Mouse (Mus musculus) hindbrain, embryonic 16.5 days (tissue): Measurements from ENCODE around the gene Gm4981. TPM values are rescaled to one million over a fixed set of nuclear protein-coding genes. Genes with fewer than 3 reads are reported as not detected.

ENCODE experiments used
- ATAC-seq: fragments of 200-750 bp; cut with Nextera tagmentation; 2 replicates; pipeline ENCODE4 v1.8.0; 2017; ENCODE audit warnings: moderate TSS enrichment, moderate library complexity
- H3K27ac ChIP-seq: fragments of 300-500 bp; sonication (generic); 2 replicates; pipeline ENCODE4 v1.5.1; 2014; ENCODE audit warnings: low read depth, mild to moderate bottlenecking, control low read depth, low read length, moderate library complexity
- H3K27me3 ChIP-seq: fragments of 300-500 bp; sonication (generic); replicated peaks from 2 replicates; pipeline ENCODE4 v1.6.1; 2014; ENCODE audit warnings: low read length; ENCODE audit not compliant: control insufficient read depth, insufficient read depth
- H3K36me3 ChIP-seq: fragments of 300-500 bp; sonication (generic); 2 replicates; pipeline ENCODE4 v1.6.1; 2014; ENCODE audit warnings: mild to moderate bottlenecking, low read length, moderate library complexity, mixed read lengths; ENCODE audit not compliant: control insufficient read depth, insufficient read depth
- H3K4me1 ChIP-seq: fragments of 300-500 bp; sonication (generic); 2 replicates; pipeline ENCODE4 v1.6.1; 2014; ENCODE audit warnings: low read depth, low read length; ENCODE audit not compliant: control insufficient read depth, insufficient read depth
- H3K4me2 ChIP-seq: fragments of 300-500 bp; sonication (generic); 2 replicates; pipeline ENCODE4 v1.6.1; 2014; ENCODE audit warnings: mild to moderate bottlenecking, low read length, control low read depth, moderate library complexity
- H3K4me3 ChIP-seq: fragments of 300-500 bp; sonication (generic); 2 replicates; pipeline ENCODE4 v1.5.1; 2014; ENCODE audit warnings: mild to moderate bottlenecking, low read length, control low read depth, moderate library complexity
- H3K9ac ChIP-seq: fragments of 300-500 bp; sonication (generic); 2 replicates; pipeline ENCODE4 v1.6.1; 2014; ENCODE audit warnings: low read depth, mild to moderate bottlenecking, control low read depth, low read length, moderate library complexity
- H3K9me3 ChIP-seq: fragments of 300-500 bp; sonication (generic); 2 replicates; pipeline ENCODE4 v1.6.1; 2014; ENCODE audit warnings: mild to moderate bottlenecking, low read length, moderate library complexity; ENCODE audit not compliant: control insufficient read depth
- WGBS: fragments of 180-500 bp; shearing (Covaris S2); extraction: QIAGEN DNeasy Blood & Tissue Kit; methylation state at CpG from one replicate; pipeline ENCODE4 v1.1.7; 2014; 5-methylcytosine and 5-hydroxymethylcytosine counted together
- polyA plus RNA-seq: library from polyadenylated mRNA; unstranded; fragments of >200 nt; fragmentation: Nextera tagmentation; extraction: Ambion mirVana; gene quantifications from 2 replicates; pipeline ENCODE4 v1.2.1, GENCODE M21; 2015

Gm4981 gene
- polyA plus RNA-seq, 1 experiment from 2014 or later, result not detected

DNA sequence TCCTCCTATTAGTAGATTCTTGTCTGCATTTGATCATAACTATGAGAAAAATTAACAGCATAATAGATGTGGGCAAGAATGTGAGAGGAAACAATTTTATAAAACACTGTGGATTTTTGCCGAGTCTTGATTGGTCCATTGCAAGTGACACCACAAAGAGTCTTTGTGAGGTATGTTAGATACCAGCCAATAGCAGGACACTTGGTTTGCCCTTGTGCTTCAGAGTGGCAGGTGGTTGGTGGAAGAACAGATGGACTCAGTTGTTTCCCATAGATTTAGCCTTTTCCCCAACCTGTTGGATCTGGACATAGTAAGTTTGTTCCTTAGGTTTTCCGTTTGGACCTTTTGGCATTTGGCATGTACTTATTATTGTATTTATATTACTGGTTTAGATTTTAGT, 25.3 kb downstream of the Gm4981 start:
- H3K4me1 ChIP-seq, result no peaks in the 10 kb centered on the region
- no peaks in the 10 kb centered on the region for H3K36me3 ChIP-seq
- no peak for ATAC-seq
- no peak overlapping the region for H3K4me3 ChIP-seq
- H3K9ac ChIP-seq, result no peak overlapping the region
- H3K27ac ChIP-seq, result no peak overlapping the region
- no peak overlapping the region for H3K4me2 ChIP-seq
- H3K9me3 ChIP-seq, result no peaks in the 10 kb centered on the region
- WGBS, result 90% methylated on average over 2 of the region's 2 CpGs
- H3K27me3 ChIP-seq, result no peaks in the 10 kb centered on the region

DNA sequence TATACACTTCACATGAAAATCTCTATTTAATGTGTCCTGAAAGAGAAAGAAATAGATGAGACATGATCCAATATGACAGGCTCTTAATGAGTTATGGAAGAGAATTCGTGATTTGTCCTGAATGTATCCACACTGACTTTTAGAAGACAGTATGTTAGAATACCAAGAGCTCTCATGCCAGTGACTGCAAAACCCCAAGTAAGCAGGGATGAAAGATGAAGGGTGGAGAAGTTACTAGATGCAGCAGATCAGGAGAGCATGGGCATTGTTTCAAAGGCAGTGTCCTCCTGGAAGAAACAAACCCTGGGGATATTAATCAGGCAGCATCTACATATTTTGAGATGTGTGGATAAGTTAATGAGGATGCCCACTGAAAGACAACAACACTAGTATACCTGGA, 26.0 kb downstream of the Gm4981 start:
- Histone ChIP-seq H3K4me3 (no peak overlapping the region), H3K4me1 (no peaks in the 10 kb centered on the region), H3K9ac (no peak overlapping the region), H3K36me3 (no peaks in the 10 kb centered on the region), H3K27me3 (no peaks in the 10 kb centered on the region), H3K4me2 (no peak overlapping the region), H3K27ac (no peak overlapping the region), H3K9me3 (peaks cover 3% of the 10 kb centered on the region)
- no peak for ATAC-seq
- WGBS, result 70% methylated on average over 1 of the region's 1 CpGs

DNA sequence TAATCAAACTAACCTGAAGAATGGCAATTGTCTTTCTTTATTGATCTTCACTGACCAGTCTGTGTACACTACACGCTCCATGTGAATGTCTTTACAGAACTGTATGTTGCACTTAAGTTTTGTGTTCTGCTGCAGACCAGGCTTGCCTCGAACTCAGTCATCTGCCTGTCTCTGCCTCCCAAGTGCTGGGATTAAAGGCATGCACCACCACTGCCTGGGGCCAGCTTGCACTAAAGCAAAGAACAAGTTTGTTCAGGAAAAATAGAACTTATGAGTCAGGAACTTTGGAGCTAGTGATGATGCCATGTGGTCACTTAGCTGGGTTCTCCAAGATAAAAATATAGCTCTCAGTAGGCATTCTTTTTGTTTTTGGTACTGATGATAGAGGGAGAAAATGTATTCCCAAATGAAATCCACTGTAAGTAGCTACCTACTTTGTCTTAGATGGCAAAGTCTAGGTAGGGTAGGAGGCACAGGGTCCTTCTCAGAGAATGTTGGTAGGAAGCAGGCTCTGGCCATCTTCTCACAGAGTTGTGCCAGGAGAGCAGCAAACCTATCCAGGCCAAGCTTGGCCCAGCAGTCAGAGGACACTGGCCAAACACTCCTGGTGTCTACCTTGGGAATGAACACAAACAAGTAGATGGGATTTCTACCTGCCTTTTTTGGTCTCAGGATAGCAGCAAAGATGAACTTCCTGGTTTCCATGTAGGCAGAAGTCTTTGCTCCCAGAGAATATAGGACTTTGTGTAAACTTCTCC, 26.6 kb downstream of the Gm4981 start:
- H3K9ac ChIP-seq, result no peak overlapping the region
- no peak overlapping the region for H3K4me3 ChIP-seq
- no peak overlapping the region for H3K4me2 ChIP-seq
- no peaks in the 10 kb centered on the region for H3K4me1 ChIP-seq
- peaks cover 3% of the 10 kb centered on the region for H3K9me3 ChIP-seq
- H3K27me3 ChIP-seq, result no peaks in the 10 kb centered on the region
- no peaks in the 10 kb centered on the region for H3K36me3 ChIP-seq
- WGBS, result 75% methylated on average over 2 of the region's 2 CpGs
- H3K27ac ChIP-seq, result no peak overlapping the region
- ATAC-seq, result no peak

DNA sequence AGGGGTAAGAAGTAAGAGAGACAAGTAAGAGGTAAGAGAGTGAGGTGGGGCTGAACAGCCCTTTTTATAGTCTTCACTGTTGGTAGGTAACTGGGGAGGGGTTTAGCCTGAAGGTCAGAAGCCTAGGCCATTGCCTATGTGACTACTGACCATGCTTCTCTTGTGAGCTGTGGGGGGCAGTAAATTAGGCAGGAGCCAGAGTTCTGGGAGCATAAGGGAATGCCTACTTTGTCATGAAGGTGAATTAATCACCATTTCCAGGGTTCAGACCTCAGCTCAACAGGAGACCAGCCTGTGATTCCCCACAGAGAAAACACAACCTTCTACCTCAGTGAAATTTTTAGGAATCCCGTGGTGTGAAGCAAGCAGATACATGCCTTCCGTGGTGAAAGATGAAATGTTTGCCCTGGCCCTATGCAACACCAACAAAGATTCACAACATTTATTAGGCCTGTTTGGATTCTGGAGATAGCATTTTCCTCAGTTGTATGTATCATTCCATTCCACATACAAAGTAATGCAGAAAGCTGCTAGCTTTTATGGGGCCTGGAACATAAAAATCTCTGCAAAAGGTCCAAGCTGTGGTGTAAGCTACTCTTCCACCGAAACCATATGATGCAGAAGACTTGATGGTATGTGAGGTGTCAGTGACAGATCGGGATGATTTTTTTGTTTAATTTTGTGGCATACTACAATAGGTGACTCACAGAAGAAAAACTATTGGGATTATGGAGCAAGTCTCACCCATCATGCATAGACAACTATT, 29.7 kb downstream of the Gm4981 start:
- H3K4me3 ChIP-seq, result no peak overlapping the region
- WGBS, result 91% methylated on average over 4 of the region's 4 CpGs

DNA sequence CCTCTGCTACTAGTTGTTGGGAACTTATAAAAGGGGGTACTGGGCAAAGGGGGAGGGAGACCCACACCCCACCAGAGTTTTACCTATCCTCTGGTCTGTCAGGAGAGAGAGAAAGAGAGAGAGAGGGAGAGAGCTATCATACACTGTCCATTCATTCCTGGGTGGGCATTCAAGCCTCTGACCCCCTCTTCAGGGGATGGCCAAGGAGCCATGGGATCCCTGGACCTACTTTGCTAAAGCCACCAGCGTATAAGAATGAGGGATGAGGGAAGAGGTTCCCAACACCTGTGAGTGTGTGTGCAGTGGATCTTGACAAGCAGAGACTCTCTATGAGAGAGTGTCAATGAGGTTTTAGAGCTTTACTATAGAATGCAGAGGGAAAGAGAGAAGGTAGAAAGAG, 30.5 kb downstream of the Gm4981 start:
- no peak overlapping the region for H3K4me3 ChIP-seq
- no peak overlapping the region for H3K27ac ChIP-seq
- H3K9ac ChIP-seq, result no peak overlapping the region
- H3K27me3 ChIP-seq, result no peaks in the 10 kb centered on the region
- no peak overlapping the region for H3K4me2 ChIP-seq
- 50% methylated on average over 1 of the region's 1 CpGs for WGBS
- H3K36me3 ChIP-seq, result no peaks in the 10 kb centered on the region
- no peak for ATAC-seq
- H3K4me1 ChIP-seq, result no peaks in the 10 kb centered on the region
- peaks cover 3% of the 10 kb centered on the region for H3K9me3 ChIP-seq

More for the DNA sequence above, 29.7 kb downstream of the Gm4981 start:
- no peaks in the 10 kb centered on the region for H3K4me1 ChIP-seq
- H3K27me3 ChIP-seq, result no peaks in the 10 kb centered on the region
- H3K9ac ChIP-seq, result no peak overlapping the region
- no peak overlapping the region for H3K27ac ChIP-seq
- H3K4me2 ChIP-seq, result no peak overlapping the region
- peaks cover 3% of the 10 kb centered on the region for H3K9me3 ChIP-seq
- no peaks in the 10 kb centered on the region for H3K36me3 ChIP-seq
- no peak for ATAC-seq

Other genes starting within 250 kb of the Gm4981 start
- gene AW822073, start 11.8 kb downstream of the Gm4981 start, polyA plus RNA-seq, result not detected in 2 replicates
- not detected in 2 replicates for gene Duxf3, start 4.0 kb downstream of the Gm4981 start, polyA plus RNA-seq
- 61.2 and 72.2 TPM in 2 replicates for gene Gcc2, start 18.8 kb upstream of the Gm4981 start, polyA plus RNA-seq
- gene Lims1, start 86.8 kb upstream of the Gm4981 start, polyA plus RNA-seq, result 60.0 and 61.0 TPM in 2 replicates
- gene Ranbp2, start 210.2 kb upstream of the Gm4981 start, polyA plus RNA-seq, result 12.5 and 14.1 TPM in 2 replicates